Mouse (Mus musculus): ENCODE measurements around the gene Rgs6. TPM values are rescaled to one million over a fixed set of nuclear protein-coding genes. Genes with fewer than 3 reads are reported as not detected.
A peak's percentile ranks its signal among the peaks of the same experiment; 100 is the strongest.

The Rgs6 gene
- total RNA-seq, 4 experiments from 2014 or later: 53.0 to 63.9 (median 62.2) TPM

DNA sequence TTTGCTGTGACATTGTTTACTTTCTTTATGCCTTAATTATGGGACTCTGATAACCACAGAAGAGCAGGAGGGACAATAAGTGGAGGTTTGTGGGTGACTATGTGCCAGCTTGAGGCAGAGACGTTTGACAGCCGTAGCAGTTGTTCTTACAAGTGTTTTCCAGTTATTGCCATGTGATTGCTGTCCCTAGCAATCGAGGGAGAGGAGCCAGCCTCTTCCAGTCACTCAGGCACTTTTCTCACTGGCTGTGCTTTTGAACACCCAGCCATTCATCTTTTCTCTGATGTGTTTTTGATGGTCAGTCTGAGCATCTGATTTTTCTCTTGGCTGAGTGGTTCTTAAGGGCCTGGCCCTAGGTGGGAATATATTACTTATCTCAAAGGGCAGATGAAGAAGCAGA is 166.4 kb downstream of the Rgs6 start:
- no peak for DNase-seq (ENCODE audit: low spot score in 2 of 2)

GRCm38 (mm10) chr12:82756756-82757155 is 168.7 kb downstream of the Rgs6 start:
- peak; percentile 40 to 81 for DNase-seq (ENCODE audit: low spot score in 2 of 2)

DNA sequence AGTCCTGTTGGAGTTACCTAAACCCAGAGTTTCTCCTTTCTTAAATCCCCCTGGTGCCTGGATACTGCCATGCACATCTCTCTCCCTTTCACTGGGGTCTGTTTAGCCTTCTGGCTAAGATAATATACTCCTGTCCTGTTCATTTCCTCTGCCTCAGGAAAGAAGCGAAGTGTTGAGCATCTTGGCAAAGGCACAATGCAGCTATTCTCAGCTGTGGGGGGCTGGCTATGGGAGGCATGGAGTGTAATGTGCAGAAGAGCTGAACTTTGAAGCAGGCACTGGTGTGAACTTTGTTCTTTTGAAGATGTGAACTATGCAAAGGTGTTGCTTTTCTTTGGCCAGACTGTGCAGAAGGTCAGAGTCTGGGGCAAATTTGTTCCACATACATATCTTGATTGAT is 169.3 kb downstream of the Rgs6 start:
- no peak for DNase-seq (ENCODE audit: low spot score in 2 of 2)

- no peak for DNase-seq (ENCODE audit: low spot score in 2 of 2)
Measured at GRCm38 (mm10) chr12:82762046-82762445, 174.0 kb downstream of the Rgs6 start.

DNA sequence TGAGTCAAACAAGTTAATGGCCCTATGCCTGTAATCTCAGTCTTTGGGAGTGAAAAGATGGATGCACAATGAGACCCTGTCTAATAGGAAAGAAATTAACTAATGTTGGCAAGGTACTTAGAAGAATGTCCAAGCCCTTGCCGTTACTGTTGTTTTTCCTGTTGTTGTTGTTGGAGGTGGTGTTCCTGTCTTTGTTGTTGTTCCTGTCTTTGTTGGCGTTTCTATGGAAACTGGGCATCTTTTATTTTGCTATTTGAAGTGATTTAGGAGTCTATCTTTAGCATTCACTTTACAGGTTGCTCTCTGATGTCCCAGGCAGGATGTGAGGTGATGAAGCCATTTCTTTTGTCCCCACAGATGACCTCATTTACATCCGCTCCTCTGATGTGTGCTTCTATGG is 180.6 kb downstream of the Rgs6 start:
- no peak for DNase-seq (ENCODE audit: low spot score in 2 of 2)

DNA sequence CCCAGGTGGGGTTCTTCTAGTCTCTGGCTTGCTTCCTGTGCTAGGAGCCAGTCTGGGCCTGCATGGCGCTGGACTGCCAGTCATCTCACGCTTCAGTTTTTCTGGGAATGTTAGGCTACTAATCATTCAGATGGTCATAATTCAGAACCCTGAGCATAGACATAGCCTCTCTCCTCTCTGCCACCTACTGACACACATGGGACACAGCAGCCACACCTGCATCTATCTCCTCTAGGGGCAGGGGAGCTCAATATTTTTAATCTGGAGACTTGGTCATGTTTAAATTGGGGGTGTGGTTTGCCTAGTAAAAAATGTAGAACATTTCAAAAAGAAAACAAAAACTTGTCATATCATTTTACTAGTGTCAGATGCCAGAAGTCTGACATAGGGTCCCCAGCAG is 184.1 kb downstream of the Rgs6 start:
- no peak for DNase-seq (ENCODE audit: low spot score in 2 of 2)

- DNase-seq (ENCODE audit: low spot score in 2 of 2): no peak
Measured at GRCm38 (mm10) chr12:82774576-82774975, 186.5 kb downstream of the Rgs6 start.

DNA sequence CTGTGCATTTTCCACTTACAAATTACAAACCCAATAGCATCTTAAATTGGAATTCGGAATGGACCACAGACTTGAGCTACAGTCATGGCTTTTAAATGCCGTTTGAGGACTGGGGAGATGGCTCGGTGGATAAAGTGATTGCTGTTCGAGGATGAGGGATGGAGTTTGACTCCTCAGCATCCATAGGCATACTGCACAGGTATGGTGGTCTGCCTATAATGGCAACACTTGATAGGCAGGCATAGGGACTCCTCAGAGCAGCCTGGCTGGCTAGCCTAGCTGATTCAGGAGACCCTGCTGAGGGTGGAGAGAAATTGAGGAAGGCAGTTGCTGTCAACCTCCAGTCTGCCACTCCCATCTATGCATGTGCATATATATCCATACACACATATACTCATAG is 188.6 kb downstream of the Rgs6 start:
- no peak for DNase-seq (ENCODE audit: low spot score in 2 of 2)

GRCm38 (mm10) chr12:82780936-82781335 is 192.8 kb downstream of the Rgs6 start:
- no peak for DNase-seq (ENCODE audit: low spot score in 2 of 2)

DNA sequence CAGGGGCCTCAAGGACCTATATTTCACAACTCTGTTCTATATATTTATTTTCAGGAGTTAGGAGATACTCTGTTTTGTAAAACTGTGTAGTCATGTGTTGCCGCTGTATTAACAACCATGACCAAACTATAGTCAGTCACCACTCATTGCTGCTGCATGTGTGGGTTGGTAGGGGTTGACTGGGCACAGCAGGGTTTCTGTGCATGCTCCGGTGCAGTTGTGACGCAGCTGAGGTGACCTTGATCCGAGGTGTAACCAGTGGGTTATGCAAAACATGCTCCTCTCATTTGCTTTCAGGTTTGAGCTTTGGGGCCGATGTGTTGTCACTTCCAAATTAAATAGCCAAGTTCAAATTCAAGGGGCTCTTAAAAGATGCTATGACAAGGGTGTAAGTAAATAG is 193.3 kb downstream of the Rgs6 start:
- no peak for DNase-seq (ENCODE audit: low spot score in 2 of 2)

- no peak for DNase-seq (ENCODE audit: low spot score in 2 of 2)
Measured at GRCm38 (mm10) chr12:82792122-82792521, 204.0 kb downstream of the Rgs6 start.

GRCm38 (mm10) chr12:82799892-82800291 is 211.8 kb downstream of the Rgs6 start:
- DNase-seq (ENCODE audit: low spot score in 2 of 2): no peak

GRCm38 (mm10) chr12:82801736-82802135 is 213.6 kb downstream of the Rgs6 start:
- no peak for DNase-seq (ENCODE audit: low spot score in 2 of 2)

GRCm38 (mm10) chr12:82802711-82803110 is 214.6 kb downstream of the Rgs6 start:
- no peak for DNase-seq (ENCODE audit: low spot score in 2 of 2)

GRCm38 (mm10) chr12:82805167-82805566 is 217.1 kb downstream of the Rgs6 start:
- DNase-seq (ENCODE audit: low spot score in 2 of 2): no peak

GRCm38 (mm10) chr12:82810631-82811030 is 222.5 kb downstream of the Rgs6 start:
- no peak for DNase-seq (ENCODE audit: low spot score in 2 of 2)

DNA sequence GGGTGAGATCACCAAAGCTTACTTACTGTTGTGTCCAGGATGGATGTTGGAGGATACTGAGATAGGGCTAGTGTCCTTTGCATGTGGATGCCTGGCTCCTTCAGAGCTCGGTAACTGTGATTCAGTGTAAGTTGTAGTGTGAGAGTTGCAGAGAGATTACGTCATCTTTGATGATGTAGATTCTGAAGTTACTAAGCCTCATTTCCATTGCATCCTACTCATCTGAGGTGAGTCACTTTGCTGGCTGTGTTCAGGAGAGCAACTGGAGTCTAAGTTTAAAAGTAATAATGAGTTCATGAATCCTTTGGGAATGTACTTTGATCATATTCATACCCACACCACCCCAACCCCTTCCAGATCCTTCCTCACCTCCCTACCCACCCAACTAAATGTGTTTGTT is 227.9 kb downstream of the Rgs6 start:
- DNase-seq (ENCODE audit: low spot score in 2 of 2): peak in 1 of 2 experiments; percentile 41

- DNase-seq (ENCODE audit: low spot score in 2 of 2): no peak
Measured at GRCm38 (mm10) chr12:82819328-82819727, 231.2 kb downstream of the Rgs6 start.

GRCm38 (mm10) chr12:82819991-82820390 is 231.9 kb downstream of the Rgs6 start:
- no peak for DNase-seq (ENCODE audit: low spot score in 2 of 2)

DNA sequence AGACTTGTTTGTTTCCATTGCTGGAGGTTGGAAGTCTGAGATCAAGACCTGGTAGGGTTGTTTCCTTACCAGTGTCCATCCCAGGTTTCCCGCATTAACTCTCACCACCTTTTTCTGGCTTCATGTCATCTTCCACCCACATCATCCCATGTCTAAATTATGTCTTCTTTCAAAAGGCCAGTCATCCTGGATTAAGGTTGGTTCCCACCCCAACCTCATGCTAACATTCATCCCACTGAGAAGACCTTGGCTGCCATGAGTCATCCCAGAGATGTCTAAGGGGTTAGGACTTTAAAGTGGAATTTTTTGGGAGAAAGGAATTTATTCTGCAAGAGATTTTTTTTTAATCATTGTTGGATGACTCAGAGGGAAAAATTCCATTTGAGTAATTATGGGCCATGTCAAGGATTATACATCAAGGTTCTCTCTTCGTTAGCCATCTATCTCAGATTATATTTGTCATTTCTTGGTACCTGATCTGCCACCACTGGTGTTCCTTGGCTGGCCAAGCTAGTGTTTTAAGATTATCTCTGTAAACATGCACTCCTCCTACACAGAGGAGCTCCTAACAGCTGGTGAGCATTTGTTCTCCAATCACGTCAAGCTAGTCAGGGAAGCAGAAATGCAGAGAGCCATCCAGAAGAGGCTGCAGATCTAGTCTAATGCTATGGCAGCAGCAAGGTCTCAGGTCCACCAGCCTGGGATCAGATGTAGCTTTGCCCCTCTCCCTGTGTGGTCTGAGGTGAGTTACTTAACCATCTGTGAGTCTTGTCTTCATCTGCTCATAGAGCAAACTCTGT is 234.9 kb downstream of the Rgs6 start:
- no peak for DNase-seq (ENCODE audit: low spot score in 2 of 2)

DNA sequence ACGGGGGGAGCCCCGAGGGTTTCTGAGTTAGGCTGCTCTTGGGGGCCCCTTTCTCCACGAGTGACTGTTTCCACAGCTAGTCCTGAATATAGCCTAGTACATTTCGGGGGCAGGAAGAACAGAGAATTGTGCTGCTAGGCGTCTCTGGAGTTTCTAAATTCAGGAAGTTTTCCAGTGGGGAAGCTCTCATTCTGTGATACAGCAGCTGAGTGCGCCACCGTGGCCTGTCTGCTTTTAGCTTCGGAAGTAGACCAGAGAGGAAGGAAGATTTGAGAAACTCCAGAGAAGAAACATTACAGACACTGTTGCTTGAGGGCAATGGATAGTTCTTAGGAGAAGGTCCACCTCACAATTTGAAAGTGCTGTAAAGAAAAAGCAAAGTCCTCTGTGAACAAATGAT is 242.2 kb downstream of the Rgs6 start:
- DNase-seq (ENCODE audit: low spot score in 2 of 2): no peak

DNA sequence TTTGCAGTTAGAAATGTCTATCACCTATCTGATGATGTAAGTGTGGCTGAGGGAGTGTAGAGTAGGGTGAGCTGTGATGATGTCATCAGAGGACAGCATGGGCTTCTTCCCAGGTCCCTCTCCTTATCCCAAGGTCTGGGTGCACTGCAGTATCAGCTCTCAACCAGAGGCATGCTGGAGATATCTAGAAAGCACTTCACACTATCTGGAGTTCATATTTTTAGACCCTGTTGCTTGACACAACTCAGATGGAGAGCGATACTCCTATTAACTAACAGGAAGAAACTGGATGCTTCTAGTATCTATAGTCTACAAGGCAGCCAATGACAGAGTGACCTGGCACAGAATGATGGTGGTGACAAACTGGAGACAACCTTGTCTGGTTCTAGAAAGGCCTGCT is 250.5 kb downstream of the Rgs6 start:
- DNase-seq (ENCODE audit: low spot score in 2 of 2): no peak

DNA sequence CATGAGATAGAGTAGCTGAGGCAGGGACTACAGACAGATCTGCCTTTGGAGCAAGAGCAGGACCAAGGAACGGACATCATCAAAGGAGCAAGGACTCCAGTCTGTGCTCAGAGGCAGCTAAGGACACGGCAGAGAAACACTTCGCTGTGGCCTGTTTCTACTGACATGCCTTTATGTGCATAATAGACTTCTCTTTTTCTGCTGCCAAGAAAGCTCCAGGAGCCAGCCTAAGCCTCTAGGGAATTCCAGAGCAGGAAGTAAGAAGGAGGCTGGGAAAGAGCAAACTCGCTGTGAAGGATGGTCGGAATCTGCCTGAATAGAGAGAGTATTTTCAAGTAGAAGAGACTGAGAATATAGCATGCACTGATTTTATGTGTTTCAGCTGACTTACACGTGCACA is 253.5 kb downstream of the Rgs6 start:
- no peak for DNase-seq (ENCODE audit: low spot score in 2 of 2)
